Mouse (Mus musculus) neural tube, embryonic 12.5 days (tissue): ENCODE data around the gene Lyve1. TPM values are rescaled to one million over a fixed set of nuclear protein-coding genes. Genes with fewer than 3 reads are reported as not detected.
A peak's percentile ranks its signal among the peaks of the same experiment; 100 is the strongest.

Experiments
- ATAC-seq: fragments of 200-750 bp; cut with Nextera tagmentation; 2 replicates; pipeline ENCODE4 v1.8.0; 2017; ENCODE audit warnings: low read depth, mild to moderate bottlenecking, moderate TSS enrichment, moderate library complexity; ENCODE audit not compliant: low FRiP score
- H3K27ac ChIP-seq: fragments of 300-500 bp; sonication (generic); 2 replicates; pipeline ENCODE4 v1.5.1; 2016
- H3K27me3 ChIP-seq: fragments of 300-500 bp; sonication (generic); replicated peaks from 2 replicates; pipeline ENCODE4 v1.6.1; 2016; ENCODE audit warnings: mild to moderate bottlenecking
- H3K36me3 ChIP-seq: fragments of 300-500 bp; sonication (generic); 2 replicates; pipeline ENCODE4 v1.6.1; 2016; ENCODE audit warnings: mild to moderate bottlenecking
- H3K4me1 ChIP-seq: fragments of 300-500 bp; sonication (generic); 2 replicates; pipeline ENCODE4 v1.6.1; 2016
- H3K4me2 ChIP-seq: fragments of 300-500 bp; sonication (generic); replicated peaks from 2 replicates; pipeline ENCODE4 v1.6.1; 2016; ENCODE audit warnings: mild to moderate bottlenecking
- H3K4me3 ChIP-seq: fragments of 300-500 bp; sonication (generic); 2 replicates; pipeline ENCODE4 v1.5.1; 2016
- H3K9ac ChIP-seq: fragments of 300-500 bp; sonication (generic); 2 replicates; pipeline ENCODE4 v1.6.1; 2016; ENCODE audit warnings: mild to moderate bottlenecking
- H3K9me3 ChIP-seq: fragments of 300-500 bp; sonication (generic); 2 replicates; pipeline ENCODE4 v1.6.1; 2016; ENCODE audit warnings: mild to moderate bottlenecking
- WGBS: fragments of 180-500 bp; shearing (Covaris S2); methylation state at CpG from one replicate; pipeline ENCODE4 v1.1.7; 2016; 5-methylcytosine and 5-hydroxymethylcytosine counted together
- polyA plus RNA-seq: library from polyadenylated mRNA; unstranded; fragments of >200 nt; fragmentation: Nextera tagmentation; extraction: Ambion mirVana; gene quantifications from 2 replicates; pipeline ENCODE4 v1.2.1, GENCODE M21; 2016

The Lyve1 gene
- polyA plus RNA-seq, 1 experiment from 2014 or later: 4.4 TPM

GRCm38 (mm10) chr7:110821068-110821467 is 42.0 kb downstream of the Lyve1 start:
- Histone ChIP-seq H3K4me3 (no peak overlapping the region), H3K9me3 (no peaks in the 10 kb centered on the region), H3K27me3 (no peaks in the 10 kb centered on the region), H3K9ac (no peak overlapping the region), H3K36me3 (peaks cover 17% of the 10 kb centered on the region), H3K4me1 (peaks cover 5% of the 10 kb centered on the region; the same call in 1 of the 2 replicates), H3K27ac (no peak overlapping the region), H3K4me2 (no peak overlapping the region)
- ATAC-seq: peak; percentile 63; the same call in 1 of the 2 replicates
- 15% methylated on average over 5 of the region's 5 CpGs for WGBS

- Histone ChIP-seq H3K4me3 (no peak overlapping the region), H3K27ac (no peak overlapping the region), H3K9ac (no peak overlapping the region), H3K27me3 (no peaks in the 10 kb centered on the region), H3K9me3 (no peaks in the 10 kb centered on the region), H3K4me2 (no peak overlapping the region), H3K4me1 (peaks cover 5% of the 10 kb centered on the region; the same call in 1 of the 2 replicates), H3K36me3 (peaks cover 6% of the 10 kb centered on the region; the same call in 1 of the 2 replicates)
- 91% methylated on average over 11 of the region's 11 CpGs for WGBS
- no peak for ATAC-seq
Measured at GRCm38 (mm10) chr7:110818787-110819350, 44.2 kb downstream of the Lyve1 start.

- H3K27ac ChIP-seq: no peak overlapping the region
- no peak overlapping the region for H3K4me2 ChIP-seq
Measured at GRCm38 (mm10) chr7:110818206-110818605, 44.8 kb downstream of the Lyve1 start.

GRCm38 (mm10) chr7:110816037-110816436 is 47.0 kb downstream of the Lyve1 start:
- 77% methylated on average over 5 of the region's 5 CpGs for WGBS
- no peak overlapping the region for H3K9ac ChIP-seq
- ATAC-seq: no peak
- H3K36me3 ChIP-seq: no peaks in the 10 kb centered on the region
- H3K4me1 ChIP-seq: peaks cover 2% of the 10 kb centered on the region; the same call in 1 of the 2 replicates
- no peaks in the 10 kb centered on the region for H3K27me3 ChIP-seq
- H3K27ac ChIP-seq: no peak overlapping the region
- H3K4me3 ChIP-seq: no peak overlapping the region
- H3K9me3 ChIP-seq: no peaks in the 10 kb centered on the region
- H3K4me2 ChIP-seq: no peak overlapping the region

More at GRCm38 (mm10) chr7:110818206-110818605, 44.8 kb downstream of the Lyve1 start:
- Histone ChIP-seq H3K4me1 (peaks cover 5% of the 10 kb centered on the region; the same call in 1 of the 2 replicates), H3K9me3 (no peaks in the 10 kb centered on the region), H3K36me3 (peaks cover 2% of the 10 kb centered on the region; the same call in 1 of the 2 replicates), H3K4me3 (no peak overlapping the region), H3K9ac (no peak overlapping the region), H3K27me3 (no peaks in the 10 kb centered on the region)
- WGBS: 84% methylated on average over 6 of the region's 6 CpGs
- ATAC-seq: no peak

- H3K4me1 ChIP-seq: no peaks in the 10 kb centered on the region
- H3K36me3 ChIP-seq: no peaks in the 10 kb centered on the region
- H3K27ac ChIP-seq: no peak overlapping the region
- ATAC-seq: no peak
- no peaks in the 10 kb centered on the region for H3K9me3 ChIP-seq
- H3K9ac ChIP-seq: no peak overlapping the region
- 78% methylated on average over 1 of the region's 1 CpGs for WGBS
- H3K4me2 ChIP-seq: no peak overlapping the region
- no peak overlapping the region for H3K4me3 ChIP-seq
- H3K27me3 ChIP-seq: no peaks in the 10 kb centered on the region
Measured at GRCm38 (mm10) chr7:110813983-110814382, 49.1 kb downstream of the Lyve1 start.

GRCm38 (mm10) chr7:110811529-110811928 is 51.5 kb downstream of the Lyve1 start:
- no peaks in the 10 kb centered on the region for H3K9me3 ChIP-seq
- WGBS: 86% methylated on average over 5 of the region's 5 CpGs
- no peaks in the 10 kb centered on the region for H3K4me1 ChIP-seq
- H3K27me3 ChIP-seq: no peaks in the 10 kb centered on the region
- no peak overlapping the region for H3K4me2 ChIP-seq
- H3K4me3 ChIP-seq: no peak overlapping the region
- H3K36me3 ChIP-seq: no peaks in the 10 kb centered on the region
- no peak overlapping the region for H3K9ac ChIP-seq
- no peak for ATAC-seq
- H3K27ac ChIP-seq: no peak overlapping the region

- Histone ChIP-seq H3K4me2 (no peak overlapping the region), H3K9me3 (no peaks in the 10 kb centered on the region), H3K36me3 (no peaks in the 10 kb centered on the region), H3K27me3 (no peaks in the 10 kb centered on the region), H3K9ac (no peak overlapping the region), H3K27ac (no peak overlapping the region), H3K4me1 (no peaks in the 10 kb centered on the region), H3K4me3 (no peak overlapping the region)
- 88% methylated on average over 8 of the region's 8 CpGs for WGBS
- no peak for ATAC-seq
Measured at GRCm38 (mm10) chr7:110810995-110811394, 52.0 kb downstream of the Lyve1 start.

- H3K9me3 ChIP-seq: no peaks in the 10 kb centered on the region
- H3K4me1 ChIP-seq: no peaks in the 10 kb centered on the region
- no peak overlapping the region for H3K9ac ChIP-seq
- no peak for ATAC-seq
- H3K4me3 ChIP-seq: no peak overlapping the region
- H3K36me3 ChIP-seq: no peaks in the 10 kb centered on the region
- WGBS: 85% methylated on average over 18 of the region's 18 CpGs
- no peak overlapping the region for H3K27ac ChIP-seq
- H3K4me2 ChIP-seq: no peak overlapping the region
- no peaks in the 10 kb centered on the region for H3K27me3 ChIP-seq
Measured at GRCm38 (mm10) chr7:110809585-110810557, 53.2 kb downstream of the Lyve1 start.

- no peak for ATAC-seq
- 69% methylated on average over 3 of the region's 3 CpGs for WGBS
- H3K9ac ChIP-seq: no peak overlapping the region
- no peaks in the 10 kb centered on the region for H3K36me3 ChIP-seq
- no peaks in the 10 kb centered on the region for H3K27me3 ChIP-seq
- H3K27ac ChIP-seq: no peak overlapping the region
- no peak overlapping the region for H3K4me3 ChIP-seq
- H3K9me3 ChIP-seq: no peaks in the 10 kb centered on the region
- H3K4me1 ChIP-seq: no peaks in the 10 kb centered on the region
- no peak overlapping the region for H3K4me2 ChIP-seq
Measured at GRCm38 (mm10) chr7:110808962-110809361, 54.1 kb downstream of the Lyve1 start.

- Histone ChIP-seq H3K9me3 (no peaks in the 10 kb centered on the region), H3K36me3 (no peaks in the 10 kb centered on the region), H3K27ac (no peak overlapping the region), H3K4me2 (no peak overlapping the region), H3K4me1 (no peaks in the 10 kb centered on the region), H3K27me3 (no peaks in the 10 kb centered on the region), H3K4me3 (no peak overlapping the region), H3K9ac (no peak overlapping the region)
- ATAC-seq: no peak
- 94% methylated on average over 13 of the region's 13 CpGs for WGBS
Measured at GRCm38 (mm10) chr7:110807460-110808030, 55.5 kb downstream of the Lyve1 start.

GRCm38 (mm10) chr7:110804266-110804665 is 58.8 kb downstream of the Lyve1 start:
- Histone ChIP-seq H3K9me3 (no peaks in the 10 kb centered on the region), H3K9ac (no peak overlapping the region), H3K27ac (no peak overlapping the region), H3K27me3 (no peaks in the 10 kb centered on the region), H3K4me2 (no peak overlapping the region), H3K4me3 (no peak overlapping the region), H3K4me1 (no peaks in the 10 kb centered on the region), H3K36me3 (no peaks in the 10 kb centered on the region)
- ATAC-seq: no peak
- 81% methylated on average over 3 of the region's 3 CpGs for WGBS

- ATAC-seq: no peak
- H3K4me1 ChIP-seq: no peaks in the 10 kb centered on the region
- H3K36me3 ChIP-seq: no peaks in the 10 kb centered on the region
- no peak overlapping the region for H3K4me2 ChIP-seq
- H3K27me3 ChIP-seq: no peaks in the 10 kb centered on the region
- H3K9ac ChIP-seq: no peak overlapping the region
- 95% methylated on average over 10 of the region's 10 CpGs for WGBS
- H3K9me3 ChIP-seq: no peaks in the 10 kb centered on the region
- no peak overlapping the region for H3K27ac ChIP-seq
- H3K4me3 ChIP-seq: no peak overlapping the region
Measured at GRCm38 (mm10) chr7:110803131-110803530, 59.9 kb downstream of the Lyve1 start.
